Mouse (Mus musculus) kidney, adult 18-20 months (tissue): ENCODE measurements at regions not wholly inside any gene's neighbourhood (a gene's known extent, or its start where the extent isn't known, plus 50 kb on each side); places are given as distances from the start of the nearest gene placed in this dataset.
A peak's percentile ranks its signal among the peaks of the same experiment; 100 is the strongest.
"Not testable (repeated sequence)": the region's sequence is repeated elsewhere in the genome, so short reads cannot be mapped to it uniquely, and the experiment has no call there.

Experiments used
- DNase-seq: peaks from one replicate; pipeline ENCODE4 v3.0.0; 2021

GRCm38 (mm10) chr10:26139100-26140093 lies 60.5 kb upstream of the Tmem200a start:
- DNase-seq, result peak; percentile 31

- DNase-seq, result no peak
These were observed 73.7 kb upstream of the Tmem200a start for GRCm38 (mm10) chr10:26152586-26152985.

DNA sequence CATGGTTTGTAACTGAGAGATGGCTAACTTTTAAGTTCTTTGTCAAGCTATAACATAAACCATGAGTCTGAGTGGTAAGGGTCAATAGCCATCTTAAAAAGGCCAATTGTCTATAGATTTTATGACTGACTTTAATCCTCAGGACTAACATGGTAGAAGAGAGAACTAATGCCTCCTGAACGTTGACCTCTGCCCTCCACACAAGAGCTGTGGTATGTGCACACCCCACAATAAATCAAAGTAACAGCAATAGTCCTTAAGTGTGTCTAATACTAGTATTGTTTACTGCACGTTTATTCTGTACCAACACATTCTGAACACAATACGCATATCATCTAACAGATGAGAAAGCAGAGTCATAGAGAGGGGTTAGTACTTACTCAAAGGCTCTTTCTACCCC lies 70.7 kb upstream of the Samd3 start:
- no peak for DNase-seq

DNA sequence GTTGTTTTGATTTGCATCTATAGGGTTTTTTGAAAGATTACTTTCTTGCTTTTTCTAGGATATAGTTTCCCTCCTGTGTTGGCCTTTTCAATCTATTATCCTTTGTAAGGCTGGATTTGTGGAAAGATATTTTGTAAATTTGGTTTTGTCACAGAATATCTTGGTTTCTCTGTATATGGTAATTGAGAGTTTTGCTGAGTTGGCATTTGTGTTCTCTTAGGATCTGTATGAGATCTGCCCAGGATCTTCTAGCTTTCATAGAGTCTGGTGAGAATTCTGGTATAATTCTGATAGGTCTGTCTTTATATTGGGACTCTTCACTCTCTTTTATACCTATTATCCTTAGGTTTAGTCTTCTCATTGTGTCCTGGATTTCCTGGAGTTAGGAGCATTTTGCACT lies 68.4 kb upstream of the Samd3 start:
- DNase-seq, result not testable (repeated sequence)

GRCm38 (mm10) chr10:26164531-26164930 lies 65.0 kb upstream of the Samd3 start:
- no peak for DNase-seq

- DNase-seq, result no peak
These were observed 51.9 kb upstream of the Samd3 start for GRCm38 (mm10) chr10:26177591-26177990.

DNA sequence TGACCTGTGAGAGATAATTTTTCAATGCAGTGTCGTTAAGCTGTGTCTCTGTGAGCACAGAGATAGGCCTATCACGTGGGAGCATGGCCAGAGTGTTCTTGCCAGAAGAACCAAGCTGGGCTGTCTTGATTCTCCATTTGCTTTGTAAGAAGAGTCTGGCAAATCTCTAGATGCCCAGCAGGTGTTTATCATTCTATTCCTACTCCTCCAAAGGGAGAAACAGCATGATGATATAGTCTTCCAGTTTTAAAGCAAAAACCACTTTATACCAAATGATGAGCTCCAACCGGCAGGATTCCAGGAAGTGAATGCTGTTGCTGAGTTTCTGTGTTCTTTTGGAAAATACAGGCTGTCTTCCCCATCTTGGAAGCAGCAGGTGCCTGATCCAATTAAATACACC lies 51.2 kb upstream of the Samd3 start:
- no peak for DNase-seq
